Mouse (Mus musculus) common myeloid progenitor, adult 5-6 weeks (primary cell): ENCODE data around the gene Syt6. TPM values are rescaled to one million over a fixed set of nuclear protein-coding genes. Genes with fewer than 3 reads are reported as not detected.
A peak's percentile ranks its signal among the peaks of the same experiment; 100 is the strongest.
"Not testable (repeated sequence)": the region's sequence is repeated elsewhere in the genome, so short reads cannot be mapped to it uniquely, and the experiment has no call there.

Experiments used
- ATAC-seq: replicated peaks from 2 replicates; pipeline ENCODE4 v1.8.0; 2016; ENCODE audit warnings: low read depth, mild to moderate bottlenecking, moderate TSS enrichment, inconsistent platforms; ENCODE audit not compliant: poor library complexity, severe bottlenecking
- total RNA-seq: library from RNA; stranded (forward); fragments of 200-1000, 187-1606 nt; gene quantifications from 2 replicates; pipeline ENCODE4 v1.2.3, GENCODE M21; 2017

Gene Syt6
- total RNA-seq, 1 experiment from 2014 or later, result not detected

DNA sequence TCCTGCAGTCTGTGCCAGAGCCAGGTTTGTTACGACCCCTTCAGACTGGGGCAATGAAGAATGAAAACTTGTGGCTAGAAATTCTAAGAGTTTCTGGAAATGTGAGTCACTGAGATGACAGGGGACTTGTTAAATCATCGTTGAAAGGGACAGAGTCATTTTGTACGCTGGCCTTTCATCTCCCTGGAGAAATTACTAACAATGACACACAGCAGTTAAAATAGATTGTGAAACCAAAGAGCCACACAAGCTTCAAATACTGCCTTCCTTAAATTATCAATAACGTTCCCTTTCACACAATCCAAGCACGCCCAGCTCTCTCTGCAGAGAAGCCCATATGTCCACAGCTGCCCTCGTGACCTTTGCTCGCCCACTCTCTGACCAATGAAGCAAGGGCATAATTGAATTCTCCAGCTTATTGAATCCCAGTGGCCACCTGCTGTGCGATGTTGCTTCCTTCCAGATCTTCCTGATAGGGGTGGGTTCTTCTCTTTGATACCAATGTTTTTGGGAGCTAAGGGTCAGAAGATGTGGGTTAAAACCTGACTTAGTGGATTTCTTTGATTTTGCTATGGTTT lies 65.3 kb downstream of the Syt6 start:
- no peak for ATAC-seq

DNA sequence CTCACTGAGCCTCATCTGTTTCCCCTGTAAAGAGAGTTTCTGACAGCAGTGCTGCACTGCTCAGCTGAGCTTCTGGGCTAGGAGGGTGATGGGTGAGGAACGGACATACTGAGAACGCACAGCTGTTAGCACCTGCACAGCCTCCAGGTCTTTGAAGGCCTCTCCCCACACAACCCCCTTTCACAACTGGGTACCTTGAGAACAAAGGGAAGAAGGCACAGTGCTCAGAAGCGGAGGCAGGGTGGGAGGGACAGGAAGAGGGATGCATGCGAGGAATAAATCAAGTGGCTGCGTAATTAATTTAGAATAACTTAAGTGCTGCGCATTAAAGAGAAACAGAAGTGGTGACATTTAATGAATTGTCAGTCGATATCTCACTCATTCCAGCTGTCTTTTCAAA lies 66.3 kb downstream of the Syt6 start:
- ATAC-seq, result no peak

DNA sequence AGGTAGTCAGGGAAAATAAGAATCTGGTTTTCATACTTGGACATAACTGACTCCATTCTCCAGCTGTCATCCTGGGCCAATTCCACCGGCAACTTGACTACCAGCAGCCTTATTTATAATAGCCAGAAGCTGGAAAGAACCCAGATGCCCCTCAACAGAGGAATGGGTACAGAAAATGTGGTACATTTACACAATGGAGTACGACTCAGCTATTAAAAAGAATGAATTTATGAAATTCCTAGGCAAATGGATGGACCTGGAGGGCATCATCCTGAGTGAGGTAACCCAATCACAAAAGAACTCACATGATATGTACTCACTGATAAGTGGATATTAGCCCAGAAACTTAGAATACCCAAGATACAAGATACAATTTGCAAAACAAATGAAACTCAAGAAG lies 70.9 kb downstream of the Syt6 start, which contains the start of gene Atg4a-ps:
Atg4a-ps (minus strand) TSS at position 101 of the 400 bp plus-strand sequence.
- ATAC-seq, result not testable (repeated sequence)

DNA sequence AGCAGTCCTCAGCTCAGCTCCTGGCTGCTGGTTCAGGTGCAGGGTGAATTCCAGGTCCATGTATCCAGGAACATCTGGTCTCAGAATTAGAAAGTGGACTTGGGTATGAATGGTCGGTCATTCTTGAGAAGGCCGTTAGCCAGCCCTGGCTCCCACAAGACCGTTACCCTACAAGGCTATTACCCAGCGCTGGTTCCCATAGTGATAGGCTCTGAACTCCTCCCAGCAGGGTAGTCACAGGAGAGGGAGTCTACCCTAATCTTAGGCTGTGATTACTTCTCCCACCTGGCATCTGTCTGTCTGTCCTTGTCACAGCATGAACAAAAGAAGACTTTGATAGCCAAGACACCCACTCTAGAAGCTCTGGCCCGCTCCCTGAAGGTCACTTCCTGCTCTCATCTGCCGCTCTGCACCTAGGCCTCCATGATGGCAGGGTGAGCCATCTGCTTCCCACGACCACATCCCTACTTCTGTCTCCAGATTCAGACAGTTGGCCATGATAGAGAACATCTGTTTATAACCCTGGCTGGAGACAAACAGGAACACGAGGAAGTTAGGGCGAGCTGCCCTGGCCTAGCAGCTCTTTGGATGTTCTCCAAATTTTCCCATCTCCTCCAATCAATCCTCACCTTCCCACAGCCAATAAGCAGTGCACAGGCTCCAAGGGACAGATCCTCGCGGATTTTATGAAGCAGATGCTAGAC lies 72.3 kb downstream of the Syt6 start:
- ATAC-seq, result no peak

DNA sequence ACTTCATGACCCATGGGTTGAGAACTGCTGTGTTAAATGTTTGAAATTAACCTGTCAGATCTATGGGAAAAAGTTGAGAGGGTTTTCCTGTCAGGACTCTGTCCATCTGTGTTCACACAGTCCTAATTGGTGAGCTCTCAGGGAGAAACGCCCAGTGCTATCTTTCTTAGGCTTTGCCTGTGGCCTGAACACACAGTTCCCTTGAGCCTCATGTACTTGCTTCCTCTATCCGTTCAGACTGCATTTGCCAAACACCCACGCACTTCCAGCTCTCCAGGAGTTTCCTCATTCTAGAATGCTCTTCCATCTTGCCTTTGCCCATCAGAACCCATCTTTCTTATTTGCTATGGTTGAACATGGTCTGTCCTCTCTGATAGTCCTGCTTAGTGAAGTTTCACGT lies 73.5 kb downstream of the Syt6 start:
- ATAC-seq, result no peak

DNA sequence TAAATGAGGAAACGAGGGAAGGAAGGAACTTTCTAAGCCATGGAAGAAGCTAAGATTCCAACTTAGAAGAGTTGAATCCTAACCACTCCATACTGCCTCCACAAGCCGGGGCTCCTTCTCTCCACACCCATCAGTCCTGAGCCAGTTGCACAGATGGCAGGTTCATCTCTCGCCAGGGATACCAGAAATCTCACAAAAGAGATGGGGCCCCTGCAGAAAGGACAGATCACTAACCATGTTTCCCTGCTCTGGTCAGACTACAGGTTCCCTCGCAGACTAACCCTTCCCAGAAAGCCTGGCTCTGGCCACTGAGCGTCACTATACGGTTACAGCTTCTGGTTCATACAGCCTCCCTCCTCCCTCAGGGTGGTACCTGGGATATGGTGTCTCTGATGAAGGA lies 74.7 kb downstream of the Syt6 start:
- ATAC-seq, result no peak

DNA sequence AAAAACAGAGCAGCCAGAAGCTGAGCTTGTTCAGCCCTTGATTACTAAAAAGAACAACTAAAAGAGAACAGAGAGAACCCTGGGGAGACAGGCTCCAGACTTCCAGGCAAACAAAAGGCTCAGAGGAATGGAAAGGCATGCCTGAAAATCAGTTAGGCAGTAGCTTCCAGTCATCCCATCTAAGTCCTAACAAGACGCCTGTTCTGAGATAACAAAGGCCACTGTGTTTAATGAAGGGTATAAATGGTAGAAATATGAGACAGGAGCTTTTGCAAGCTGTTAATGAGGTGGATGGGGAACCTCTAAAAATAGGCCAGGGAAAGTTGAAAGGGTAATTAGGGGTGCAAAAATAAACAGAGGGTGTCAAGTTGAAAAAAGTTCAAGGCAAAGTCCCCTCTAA lies 75.4 kb downstream of the Syt6 start:
- no peak for ATAC-seq

DNA sequence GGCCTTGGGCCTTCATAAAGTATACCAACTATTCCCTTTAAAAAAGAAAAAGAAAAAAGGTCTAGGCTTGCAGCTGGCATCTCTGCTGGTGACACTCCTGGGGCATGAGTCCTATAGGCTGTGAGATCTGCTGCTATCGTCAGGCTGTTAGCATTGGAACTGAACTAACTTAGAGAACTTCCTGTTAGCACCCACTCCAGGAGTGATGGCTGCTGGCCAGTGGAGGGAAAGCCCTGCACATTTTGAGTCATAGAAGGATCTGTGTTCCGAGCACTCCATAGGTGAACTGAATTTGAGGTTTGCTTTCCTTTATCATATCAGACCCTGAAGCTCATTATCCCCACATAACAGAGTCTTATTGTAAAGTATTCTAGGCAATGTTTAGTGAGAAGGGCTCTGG lies 85.0 kb downstream of the Syt6 start:
- ATAC-seq, result no peak

DNA sequence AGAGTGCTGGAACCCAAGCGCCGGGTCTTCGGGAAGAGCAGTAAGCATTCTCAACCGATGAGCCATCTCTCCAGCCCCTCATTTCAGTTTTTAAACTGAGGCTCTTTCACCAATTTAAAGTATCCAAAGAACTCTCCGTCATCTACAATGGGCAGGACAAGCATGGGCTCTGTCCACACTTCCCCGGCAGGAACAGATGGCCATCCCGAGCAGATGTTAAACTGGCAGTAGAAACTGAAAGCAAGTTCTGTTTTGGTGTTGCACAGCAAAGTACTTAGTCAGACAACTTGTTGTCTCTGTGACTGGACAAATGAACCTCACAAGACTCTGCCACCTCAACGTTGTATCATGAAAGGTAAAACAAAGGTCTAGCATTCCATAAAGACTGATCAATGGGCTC lies 86.7 kb downstream of the Syt6 start:
- ATAC-seq, result no peak

DNA sequence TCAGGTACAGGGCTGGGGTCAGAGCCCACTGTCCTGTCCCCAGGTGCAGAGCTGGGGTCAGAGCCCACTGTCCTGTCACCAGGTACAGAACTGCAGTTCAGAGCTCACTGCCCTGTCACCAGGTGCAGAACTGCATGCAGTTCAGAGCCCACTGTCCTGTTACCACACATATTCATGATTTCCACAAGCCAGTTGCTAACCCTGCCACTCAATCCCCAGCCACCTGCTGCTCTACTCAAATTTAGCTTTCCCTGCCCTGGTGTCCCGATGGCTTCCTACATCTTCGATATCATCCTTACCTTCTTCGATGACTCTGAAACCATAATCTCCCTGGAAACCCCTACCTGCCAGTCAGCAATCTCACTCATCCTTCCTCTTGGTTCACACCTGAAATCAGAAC lies 88.4 kb downstream of the Syt6 start:
- no peak for ATAC-seq

DNA sequence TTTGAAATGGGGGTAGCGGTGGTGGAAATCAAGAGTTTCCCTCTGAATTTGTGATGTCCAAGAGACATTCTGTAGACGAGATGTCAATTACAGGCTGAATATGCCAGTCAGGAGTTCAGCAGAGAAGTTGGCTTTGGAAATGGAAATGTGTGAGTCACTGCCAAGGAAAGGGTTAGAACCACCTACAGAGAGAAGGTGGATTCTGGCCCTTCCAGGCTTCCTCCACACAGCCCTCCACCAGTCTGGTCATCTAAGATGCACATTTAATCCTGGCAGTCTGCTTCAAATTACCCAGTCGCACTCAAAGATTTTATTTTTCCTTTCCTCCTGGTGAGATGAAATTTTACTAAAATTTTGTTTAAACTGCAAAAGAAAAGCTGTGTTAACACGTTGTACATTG lies 97.1 kb downstream of the Syt6 start:
- ATAC-seq, result no peak

DNA sequence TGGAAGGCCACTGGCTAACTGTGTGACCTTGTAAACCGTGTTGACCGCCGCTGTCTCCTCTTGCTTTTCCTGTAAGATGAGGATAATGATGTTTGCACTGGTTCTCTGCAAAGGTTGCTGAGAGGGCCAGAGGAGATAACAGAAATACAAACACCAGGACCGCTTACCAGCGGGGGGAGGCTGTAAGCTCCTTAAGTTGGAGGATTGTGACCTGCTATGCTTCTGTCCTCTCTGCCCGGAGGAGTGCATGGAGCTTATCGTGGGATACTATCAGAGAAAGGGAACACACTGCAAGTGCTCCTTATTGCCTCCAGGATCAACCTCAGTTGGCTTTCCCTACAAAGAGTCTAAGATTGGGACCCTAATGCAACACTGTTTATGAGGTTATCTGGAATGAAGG lies 97.7 kb downstream of the Syt6 start:
- no peak for ATAC-seq

DNA sequence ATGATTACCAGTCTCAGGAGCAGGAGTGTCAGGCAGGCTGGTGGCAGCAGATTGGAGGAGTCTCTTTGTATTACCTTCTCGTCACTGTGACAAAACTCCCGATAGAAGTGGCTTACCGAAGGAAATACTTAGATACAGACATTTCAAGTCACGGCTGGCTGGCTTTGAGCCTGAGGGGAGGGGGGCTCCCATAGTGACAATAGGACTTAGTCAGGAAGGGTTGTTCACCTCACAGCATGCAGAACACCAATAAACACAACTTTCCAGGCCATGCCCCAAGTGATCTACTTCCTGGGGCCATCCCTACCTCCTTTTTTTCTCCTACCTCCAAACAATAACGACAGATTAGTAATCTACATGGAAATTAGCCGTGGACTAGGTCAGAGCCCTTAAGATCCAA lies 103.8 kb downstream of the Syt6 start:
- no peak for ATAC-seq

DNA sequence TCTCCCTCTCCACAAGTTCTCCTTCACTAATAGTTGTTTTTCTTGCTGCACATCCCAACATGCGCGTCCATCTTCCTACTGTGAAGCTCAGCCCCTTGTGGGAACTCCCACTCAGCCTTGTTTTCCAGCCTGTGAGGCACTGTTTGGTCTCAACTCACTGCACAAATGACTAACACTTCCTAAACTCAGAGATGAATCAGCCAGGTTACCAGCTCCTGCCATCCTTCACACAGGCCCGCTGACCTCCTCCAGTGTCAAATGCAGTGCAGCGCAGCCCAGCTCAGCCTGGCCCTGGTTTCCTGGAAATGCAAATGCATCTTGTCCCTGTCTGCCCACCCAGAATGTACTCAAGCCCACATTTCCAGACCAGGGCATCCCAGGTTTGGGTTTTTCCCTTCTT lies 107.4 kb downstream of the Syt6 start:
- no peak for ATAC-seq

DNA sequence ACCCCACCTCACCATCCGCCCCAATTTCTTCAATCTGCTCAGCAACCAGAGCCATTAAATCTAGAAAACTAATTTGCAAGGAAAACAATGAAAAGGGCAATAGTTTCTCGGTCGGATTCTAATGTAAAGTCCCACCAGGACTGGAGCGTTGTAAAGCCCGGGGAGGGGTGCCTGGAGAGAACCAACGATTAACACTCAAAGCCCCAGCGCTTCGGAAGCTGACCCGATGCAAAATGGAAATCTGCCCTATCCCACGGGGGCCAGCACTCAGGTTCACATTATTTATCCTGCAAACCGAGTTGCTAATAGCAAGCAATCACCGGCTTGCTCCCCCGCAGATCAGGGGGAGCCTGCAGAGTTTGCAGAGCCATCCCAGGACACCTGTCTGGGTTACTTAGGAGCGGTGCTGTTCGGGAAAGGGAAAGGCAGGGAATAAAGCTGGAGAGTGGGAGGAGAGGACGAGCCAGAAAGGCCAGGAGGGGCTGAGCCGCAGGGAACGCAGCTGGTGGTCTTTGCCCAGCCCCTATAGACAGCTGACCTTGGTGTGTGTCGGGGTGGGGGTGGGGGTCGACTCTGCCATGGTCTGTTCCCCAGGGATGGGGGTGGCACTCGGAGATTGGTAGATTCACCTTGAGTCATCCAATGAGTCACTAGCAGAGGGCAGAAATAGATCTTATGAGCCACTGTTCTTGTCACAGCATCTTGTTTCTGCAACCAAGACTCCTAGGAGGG lies 108.4 kb downstream of the Syt6 start:
- no peak for ATAC-seq

DNA sequence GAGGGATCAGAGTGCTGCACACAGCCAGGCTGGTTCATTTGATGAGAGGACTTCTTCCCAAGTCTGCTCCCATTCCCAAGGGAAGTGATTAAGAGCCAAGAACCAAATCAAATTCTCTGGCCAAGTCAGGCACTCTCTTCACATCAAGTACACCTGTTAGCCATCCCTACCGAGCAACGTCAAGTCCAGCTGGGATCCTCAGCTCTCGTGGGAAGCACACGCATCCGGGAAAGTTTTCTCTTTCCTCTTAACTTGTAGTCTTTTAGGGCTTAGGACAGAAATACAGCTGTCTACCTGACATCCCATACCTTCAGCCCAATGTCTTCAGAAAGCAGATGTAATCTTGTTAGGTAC lies 108.9 kb downstream of the Syt6 start:
- ATAC-seq, result no peak

DNA sequence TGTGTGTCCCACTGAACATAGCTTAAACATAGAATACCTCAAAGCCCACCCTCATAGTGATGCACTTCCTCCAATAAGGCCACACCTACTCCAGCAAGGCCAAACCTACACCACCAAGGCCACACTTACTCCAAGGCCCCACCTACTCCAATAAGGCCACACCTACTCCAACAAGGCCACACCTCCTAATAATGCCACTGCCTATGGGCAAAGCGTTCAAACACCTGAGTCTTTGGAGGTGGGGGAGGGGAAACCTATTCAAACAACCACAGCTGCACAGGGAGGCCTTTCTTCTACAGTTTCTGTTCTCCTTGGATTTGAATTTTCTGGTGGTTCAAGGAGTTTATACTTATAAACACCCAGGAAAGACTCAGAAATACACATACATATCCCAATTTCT lies 114.0 kb downstream of the Syt6 start:
- no peak for ATAC-seq

DNA sequence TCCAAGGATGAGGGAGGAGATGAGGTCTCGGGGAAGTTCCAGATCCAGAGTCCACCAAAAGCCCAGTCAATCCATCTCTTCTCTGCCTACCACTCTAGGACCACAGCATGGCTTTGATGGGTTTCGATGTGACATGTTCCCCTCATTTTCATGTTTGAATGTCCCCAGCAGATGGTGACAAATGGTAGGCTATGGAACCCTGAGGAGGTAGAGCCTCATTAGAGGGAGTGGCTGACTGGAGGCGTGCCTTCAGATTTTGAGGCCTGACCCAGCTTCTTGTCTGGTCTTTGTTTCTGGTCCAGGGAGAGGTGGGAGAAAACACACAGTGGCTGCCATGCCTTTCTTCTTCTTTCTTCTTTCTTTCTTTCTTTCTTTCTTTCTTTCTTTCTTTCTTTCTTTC lies 115.5 kb downstream of the Syt6 start:
- 0 out of 2 replicates have a peak, but pooled peaks have one; percentile 52 for ATAC-seq
